18 mouse cellular contexts compared by ENCODE assay signal in the genomic region with DNA sequence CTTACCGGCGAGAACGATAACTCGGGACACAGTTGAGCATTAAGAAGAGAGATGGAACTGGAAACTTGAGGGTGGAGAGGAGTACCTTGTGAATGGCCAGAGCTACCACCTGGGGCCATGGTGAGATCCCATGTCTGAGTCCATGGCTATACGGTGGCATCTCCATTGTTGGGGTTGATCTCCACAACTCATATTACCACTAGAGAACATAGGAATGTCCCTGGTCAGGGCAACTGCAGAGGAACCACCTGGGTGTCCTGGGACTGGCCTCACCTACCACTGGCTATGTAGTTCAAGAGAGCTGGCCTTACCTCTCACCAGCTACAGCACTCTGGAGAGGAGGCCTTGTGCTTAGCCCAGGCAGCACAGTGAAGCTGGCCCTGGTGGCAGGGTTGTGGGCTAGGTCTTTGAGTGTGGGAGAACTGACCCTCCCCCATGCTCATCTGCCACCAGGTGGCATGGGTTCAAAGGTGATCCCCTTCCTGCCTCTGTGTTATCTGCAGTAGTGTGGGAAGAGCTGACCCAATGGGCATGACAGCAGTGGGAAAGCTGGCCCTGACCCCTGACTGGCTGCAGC.
DNase-seq lines count a peak whose midpoint lies in the region; ATAC-seq and TF ChIP-seq lines count a peak whose summit lies in the region.
"Had no signal": no experiment of that assay in that cellular context is flagged by ENCODE, and none has a peak within 500 bp of the region (broad histone marks: within the 10 kb centered on the region; RNA-seq: fewer than 3 reads in every experiment).

No protein-coding gene starts in this region.

- no peak overlapping the region for H3K9ac ChIP-seq in hindbrain, embryonic 11.5 days (ENCODE audit: low read depth, low read length)
- H3K9ac ChIP-seq in hindbrain, embryonic 14.5 days = no peak overlapping the region
- no peak overlapping the region for H3K9ac ChIP-seq in lung, embryonic 14.5 days
- no peak overlapping the region for H3K9ac ChIP-seq in embryonic facial prominence, embryonic 13.5 days
- H3K9ac ChIP-seq: heart, embryonic 13.5 days; hindbrain, embryonic 15.5 days had no signal

- no peak for DNase-seq in hindbrain, embryonic 11.5 days (ENCODE audit: low spot score)
- no peak for DNase-seq in hindbrain, embryonic 14.5 days (ENCODE audit: low spot score)
- DNase-seq in lung, embryonic 14.5 days = no peak
- DNase-seq in lung, postnatal 14 days = no peak
- DNase-seq in layer of hippocampus, adult 8-10 months (ENCODE audit: low spot score in 2 of 2) = no peak
- DNase-seq: cerebellum, adult 9-10 months; kidney, adult 11 months; kidney, postnatal 14 days; lung, postnatal 4 days; right cerebral cortex, postnatal 25 days; thymus, postnatal 14 days had no signal

- no peak overlapping the region for H3K4me2 ChIP-seq in hindbrain, embryonic 11.5 days (replicated peaks; ENCODE audit: low read depth, low read length)
- H3K4me2 ChIP-seq in hindbrain, embryonic 14.5 days (replicated peaks) = no peak overlapping the region
- H3K4me2 ChIP-seq in lung, embryonic 14.5 days = no peak overlapping the region
- no peak overlapping the region for H3K4me2 ChIP-seq in embryonic facial prominence, embryonic 13.5 days
- H3K4me2 ChIP-seq: heart, embryonic 13.5 days; hindbrain, embryonic 15.5 days had no signal

- no peak for TF ChIP-seq CTCF in lung, embryonic 14.5 days (IDR thresholded peaks at IDR 0.05; ENCODE audit: low read depth)

- no peaks in the 10 kb centered on the region for H3K9me3 ChIP-seq in hindbrain, embryonic 11.5 days (ENCODE audit: control insufficient read depth, low read length)
- H3K9me3 ChIP-seq in hindbrain, embryonic 14.5 days (ENCODE audit: control insufficient read depth, low read length) = no peaks in the 10 kb centered on the region
- no peaks in the 10 kb centered on the region for H3K9me3 ChIP-seq in lung, embryonic 14.5 days (ENCODE audit: low read depth, low read length)
- no peaks in the 10 kb centered on the region for H3K9me3 ChIP-seq in embryonic facial prominence, embryonic 13.5 days
- H3K9me3 ChIP-seq: heart, embryonic 13.5 days; hindbrain, embryonic 15.5 days had no signal

- no peaks in the 10 kb centered on the region for H3K27me3 ChIP-seq in hindbrain, embryonic 11.5 days (ENCODE audit: control insufficient read depth, insufficient read depth, low read length)
- no peaks in the 10 kb centered on the region for H3K27me3 ChIP-seq in hindbrain, embryonic 14.5 days (ENCODE audit: control insufficient read depth, insufficient read depth, low read length)
- H3K27me3 ChIP-seq in lung, embryonic 14.5 days (ENCODE audit: insufficient read depth, low read length) = no peaks in the 10 kb centered on the region
- no peaks in the 10 kb centered on the region for H3K27me3 ChIP-seq in embryonic facial prominence, embryonic 13.5 days
- H3K27me3 ChIP-seq: heart, embryonic 13.5 days; hindbrain, embryonic 15.5 days; Patski had no signal

- no peak overlapping the region for H3K4me3 ChIP-seq in hindbrain, embryonic 11.5 days (ENCODE audit: low read depth, low read length)
- no peak overlapping the region for H3K4me3 ChIP-seq in hindbrain, embryonic 14.5 days (replicated peaks; ENCODE audit: low read length)
- no peak overlapping the region for H3K4me3 ChIP-seq in lung, embryonic 14.5 days (ENCODE audit: low read depth, low read length)
- H3K4me3 ChIP-seq in embryonic facial prominence, embryonic 13.5 days = no peak overlapping the region
- H3K4me3 ChIP-seq: heart, embryonic 13.5 days; hindbrain, embryonic 15.5 days had no signal

- H3K4me1 ChIP-seq in hindbrain, embryonic 11.5 days (replicated peaks; ENCODE audit: control insufficient read depth, insufficient read depth, low read length) = no peaks in the 10 kb centered on the region
- no peaks in the 10 kb centered on the region for H3K4me1 ChIP-seq in hindbrain, embryonic 14.5 days (replicated peaks; ENCODE audit: control insufficient read depth, insufficient read depth, low read length)
- no peaks in the 10 kb centered on the region for H3K4me1 ChIP-seq in lung, embryonic 14.5 days (ENCODE audit: insufficient read depth)
- H3K4me1 ChIP-seq in embryonic facial prominence, embryonic 13.5 days = no peaks in the 10 kb centered on the region
- H3K4me1 ChIP-seq: heart, embryonic 13.5 days; hindbrain, embryonic 15.5 days had no signal

- peak; percentile 51; the same call in 1 of the 2 replicates for ATAC-seq in hindbrain, embryonic 11.5 days (ENCODE audit: low FRiP score)
- ATAC-seq in hindbrain, embryonic 14.5 days (ENCODE audit: low FRiP score) = no peak
- peak; percentile 21; the same call in 1 of the 2 replicates for ATAC-seq in lung, embryonic 14.5 days (ENCODE audit: insufficient read depth)
- 0 out of 2 replicates have a peak, but pooled peaks have one; percentile 56 for ATAC-seq in embryonic facial prominence, embryonic 13.5 days (ENCODE audit: insufficient number of reproducible peaks, insufficient read depth, low FRiP score, low TSS enrichment, low read depth)
- peak; percentile 52; the same call in 1 of the 2 replicates for ATAC-seq in erythroblast, adult 5-6 weeks (replicated peaks; ENCODE audit: low FRiP score, poor library complexity, severe bottlenecking)
- ATAC-seq: activated CD4-positive, CD25-positive, alpha-beta regulatory T cell, adult 4 months; forebrain, embryonic 16.5 days; Patski had no signal

- over 99% methylated on average over 5 of the region's 5 CpGs for whole genome bisulfite sequencing in hindbrain, embryonic 11.5 days
- WGBS in hindbrain, embryonic 14.5 days = 98% methylated on average over 5 of the region's 5 CpGs
- WGBS in lung, embryonic 14.5 days = 100% methylated on average over 5 of the region's 5 CpGs
- WGBS in embryonic facial prominence, embryonic 13.5 days = 94% methylated on average over 5 of the region's 5 CpGs

- H3K36me3 ChIP-seq in hindbrain, embryonic 11.5 days (ENCODE audit: control insufficient read depth, insufficient read depth, low read length) = no peaks in the 10 kb centered on the region
- no peaks in the 10 kb centered on the region for H3K36me3 ChIP-seq in hindbrain, embryonic 14.5 days (replicated peaks; ENCODE audit: control insufficient read depth, insufficient read depth)
- H3K36me3 ChIP-seq in lung, embryonic 14.5 days (ENCODE audit: insufficient read depth) = no peaks in the 10 kb centered on the region
- no peaks in the 10 kb centered on the region for H3K36me3 ChIP-seq in embryonic facial prominence, embryonic 13.5 days
- H3K36me3 ChIP-seq: heart, embryonic 13.5 days; hindbrain, embryonic 15.5 days had no signal

- H3K27ac ChIP-seq in hindbrain, embryonic 11.5 days (ENCODE audit: low read depth, low read length) = no peak overlapping the region
- no peak overlapping the region for H3K27ac ChIP-seq in hindbrain, embryonic 14.5 days
- H3K27ac ChIP-seq in lung, embryonic 14.5 days (ENCODE audit: low read depth) = no peak overlapping the region
- H3K27ac ChIP-seq in embryonic facial prominence, embryonic 13.5 days = no peak overlapping the region
- H3K27ac ChIP-seq: heart, embryonic 13.5 days; hindbrain, embryonic 15.5 days had no signal
